Comparison of ENCODE assay signal across 11 mouse cellular contexts in the genomic region with DNA sequence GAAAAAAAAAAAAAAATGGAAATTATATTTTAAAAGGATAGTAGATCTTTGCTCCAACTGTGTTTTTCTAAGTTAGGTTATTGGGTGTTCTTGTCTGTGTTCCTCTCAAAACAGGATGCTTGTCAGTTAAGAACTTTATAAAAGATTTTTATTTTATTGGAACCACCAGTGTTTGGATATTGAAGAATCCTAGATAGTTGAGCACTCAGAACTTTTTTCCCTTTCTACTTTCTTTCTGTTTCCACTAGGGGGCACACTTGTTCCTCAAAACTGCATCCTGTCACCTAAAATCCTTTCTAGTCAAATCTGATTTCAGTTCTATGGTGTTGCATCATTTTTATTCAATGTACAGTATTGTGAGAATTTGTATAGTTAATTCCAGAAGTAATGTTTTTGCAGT. TPM values are rescaled to one million over a fixed set of nuclear protein-coding genes. Genes with fewer than 3 reads are reported as not detected.
A peak's percentile ranks its signal among the peaks of the same experiment; 100 is the strongest.
DNase-seq lines count a peak whose midpoint lies in the region; ATAC-seq and TF ChIP-seq lines count a peak whose summit lies in the region.
"Had no signal": no experiment of that assay in that cellular context is flagged by ENCODE, and none has a peak within 500 bp of the region (broad histone marks: within the 10 kb centered on the region; RNA-seq: fewer than 3 reads in every experiment).

No protein-coding gene starts in this region.

- TF ChIP-seq RAD21 in CH12.LX (IDR thresholded peaks at IDR 0.05; ENCODE audit: low read depth, low read length), result peak; percentile 43

- H3K4me1 ChIP-seq in kidney, embryonic 15.5 days, result no peaks in the 10 kb centered on the region
- no peaks in the 10 kb centered on the region for H3K4me1 ChIP-seq in CH12.LX (ENCODE audit: control insufficient read depth in 1 of 2, insufficient read depth in 2 of 2)
- H3K4me1 ChIP-seq in lung, postnatal 0 days (ENCODE audit: insufficient read depth, low read depth, low read length), result no peaks in the 10 kb centered on the region

- H3K4me3 ChIP-seq in kidney, embryonic 15.5 days (replicated peaks), result no peak overlapping the region
- no peak overlapping the region for H3K4me3 ChIP-seq in CH12.LX (replicated peaks in 1 of 3; ENCODE audit: low read depth in 2 of 3, low read length in 2 of 3, poor library complexity in 1 of 3)
- H3K4me3 ChIP-seq in lung, postnatal 0 days (ENCODE audit: low read depth, low read length), result no peak overlapping the region

- H3K9me3 ChIP-seq in kidney, embryonic 15.5 days (replicated peaks), result no peaks in the 10 kb centered on the region
- H3K9me3 ChIP-seq in CH12.LX (replicated peaks; ENCODE audit: low read length), result no peaks in the 10 kb centered on the region
- H3K9me3 ChIP-seq in lung, postnatal 0 days (ENCODE audit: low read length), result no peaks in the 10 kb centered on the region

- TF ChIP-seq CTCF in CH12.LX (conservative IDR thresholded peaks at IDR 0.05 in 1 of 2, IDR thresholded peaks at IDR 0.05 in 1 of 2; ENCODE audit: low read depth in 2 of 2, low read length in 2 of 2), result peak; percentile 40 to 74; a peak in 3 of 4 replicates
- TF ChIP-seq CTCF in lung, postnatal 0 days (IDR thresholded peaks at IDR 0.05), result peak; percentile 67

- no peak overlapping the region for H3K4me2 ChIP-seq in kidney, embryonic 15.5 days
- H3K4me2 ChIP-seq in CH12.LX (ENCODE audit: insufficient read depth, low read depth, poor library complexity, severe bottlenecking), result no peak overlapping the region
- H3K4me2 ChIP-seq in lung, postnatal 0 days (replicated peaks; ENCODE audit: low read depth, low read length), result no peak overlapping the region

- in situ Hi-C loops in CH12.LX (cut with MboI; ENCODE audit: low pct_ligation_motif_present, low pct_unique_long_range_greater_than_20kb, low sequenced_read_pairs), result no loop called here

- no peak overlapping the region for H3K27ac ChIP-seq in kidney, embryonic 15.5 days
- H3K27ac ChIP-seq in CH12.LX (ENCODE audit: insufficient read depth, low read depth), result no peak overlapping the region
- no peak overlapping the region for H3K27ac ChIP-seq in lung, postnatal 0 days (ENCODE audit: low read length)
- H3K27ac ChIP-seq: macrophage had no signal

- H3K9ac ChIP-seq in kidney, embryonic 15.5 days, result no peak overlapping the region
- no peak overlapping the region for H3K9ac ChIP-seq in CH12.LX (ENCODE audit: insufficient read depth, low read depth)
- no peak overlapping the region for H3K9ac ChIP-seq in lung, postnatal 0 days (replicated peaks; ENCODE audit: low read depth)

- TF ChIP-seq POLR2A in CH12.LX (IDR thresholded peaks at IDR 0.05; ENCODE audit: low read depth, low read length), result no peak

- no peak for ATAC-seq in kidney, embryonic 15.5 days (replicated peaks; ENCODE audit: low FRiP score)
- ATAC-seq in lung, postnatal 0 days, result no peak

- DNase-seq in kidney, adult 9 months, result peak; percentile 27
- DNase-seq in CH12.LX (ENCODE audit: extremely low read depth), result peak; percentile 64
- peak; percentile 6 for DNase-seq in T-cell, adult 2 months (ENCODE audit: low spot score)
- DNase-seq in lung, postnatal 0 days (ENCODE audit: low spot score), result peak; percentile 81
- no peak for DNase-seq in adrenal gland, postnatal 4 days (ENCODE audit: low spot score in 2 of 2)
- DNase-seq in urinary bladder, postnatal 14 days (ENCODE audit: low spot score), result no peak
- DNase-seq in spleen, postnatal 4 days (ENCODE audit: low spot score in 2 of 2), result no peak
- DNase-seq: layer of hippocampus, adult 9-11 months; right cerebral cortex, postnatal 25 days had no signal

- H3K79me2 ChIP-seq in CH12.LX (replicated peaks; ENCODE audit: control insufficient read depth, extremely low read depth, insufficient read depth, poor library complexity, severe bottlenecking), result peaks cover 5% of the 10 kb centered on the region; the same call in 1 of the 2 replicates

- no peak for TF ChIP-seq EP300 in CH12.LX (IDR thresholded peaks at IDR 0.05; ENCODE audit: low read length)
- no peak for TF ChIP-seq EP300 in lung, postnatal 0 days (IDR thresholded peaks at IDR 0.05)

- dilution Hi-C loops in CH12.LX (cut with MboI; ENCODE audit: extremely low pct_ligation_motif_present, extremely low pct_unique_long_range_greater_than_20kb, low sequenced_read_pairs), result no loop called here

- H3K36me3 ChIP-seq in kidney, embryonic 15.5 days, result peaks cover 62% of the 10 kb centered on the region
- H3K36me3 ChIP-seq in CH12.LX (replicated peaks in 1 of 2; ENCODE audit: control insufficient read depth in 1 of 2, insufficient read depth in 1 of 2, low read length in 1 of 2), result peaks cover 30 to 85% of the 10 kb centered on the region in 2 experiments
- H3K36me3 ChIP-seq in lung, postnatal 0 days (ENCODE audit: insufficient read depth, low read length), result peaks cover 5% of the 10 kb centered on the region; the same call in 1 of the 2 replicates

- no peaks in the 10 kb centered on the region for H3K27me3 ChIP-seq in kidney, embryonic 15.5 days
- no peaks in the 10 kb centered on the region for H3K27me3 ChIP-seq in CH12.LX (replicated peaks)
- no peaks in the 10 kb centered on the region for H3K27me3 ChIP-seq in lung, postnatal 0 days (replicated peaks; ENCODE audit: insufficient read depth, low read length)

TF ChIP-seq in CH12.LX, 34 proteins besides CTCF, POLR2A, EP300 and RAD21:
- no peak for TF ChIP-seq MAFK (IDR thresholded peaks at IDR 0.05; ENCODE audit: insufficient replicate concordance, low read length)
- peak; percentile 15; the same call in 1 of the 2 replicates for TF ChIP-seq SMC3 (IDR thresholded peaks at IDR 0.05; ENCODE audit: low read depth, low read length)
- TF ChIP-seq MAX (IDR thresholded peaks at IDR 0.05; ENCODE audit: low read length), result no peak
- no peak for TF ChIP-seq JUN (IDR thresholded peaks at IDR 0.05; ENCODE audit: insufficient read depth, low read depth, low read length)
- TF ChIP-seq ZNF384 (IDR thresholded peaks at IDR 0.05; ENCODE audit: low read depth, low read length), result peak; percentile 68
- TF ChIP-seq CHD1 (IDR thresholded peaks at IDR 0.05; ENCODE audit: low read depth, low read length), result no peak
- TF ChIP-seq MXI1 (IDR thresholded peaks at IDR 0.05; ENCODE audit: low read depth, low read length), result no peak

RNA-seq across cellular contexts. Expression of gene Mrc2, which starts 51.5 kb away (rescaled TPM):
- 19.1 and 21.3 TPM in 2 replicates for polyA plus RNA-seq in kidney, embryonic 15.5 days (2015; fragmentation: Nextera tagmentation; extraction: Ambion mirVana)
- total RNA-seq in CH12.LX (2012; rRNA removed) (under 0.01 and 0.25 TPM in 2 replicates), CH12.LX (2014; rRNA removed) (0.04 and 0.09 TPM in 2 replicates)
- polyA plus RNA-seq in CH12.LX (2012; ENCODE audit: insufficient read length, low read depth), result 0.10 and 0.19 TPM in 2 replicates
- 20.0 and 22.6 TPM in 2 replicates for polyA plus RNA-seq in lung, postnatal 0 days (2015; fragmentation: Nextera tagmentation; extraction: Ambion mirVana)
- total RNA-seq in adrenal gland, postnatal 4 days (2021), result 10 to 100 TPM; 43.5 to 49.5 TPM
- polyA plus RNA-seq: macrophage had no signal

Comparison
In these comparisons a context has a peak if more than half of its experiments do, and no peak if none do; other contexts are left out.
1. DNase-seq: peak in kidney, adult 9 months (single experiment), CH12.LX (single experiment), T-cell, adult 2 months (single experiment) and lung, postnatal 0 days (single experiment); none in adrenal gland, postnatal 4 days (0 of 2), urinary bladder, postnatal 14 days (single experiment) and spleen, postnatal 4 days (0 of 2).
2. RNA of gene Mrc2, which starts 51.5 kb away (polyA plus RNA-seq): 19.1 to 21.3 TPM in kidney, embryonic 15.5 days and 20.0 to 22.6 TPM in lung, postnatal 0 days; 0.10 to 0.19 TPM in CH12.LX; every median in the first group is over 10 times any median in the second.